Mouse (Mus musculus) liver, postnatal 0 days (tissue): ENCODE data around the gene Pigq. TPM values are rescaled to one million over a fixed set of nuclear protein-coding genes. Genes with fewer than 3 reads are reported as not detected.

ENCODE experiments used
- ATAC-seq: fragments of 200-750 bp; cut with Nextera tagmentation; 2 replicates; pipeline ENCODE4 v1.8.0; 2017; ENCODE audit warnings: mild to moderate bottlenecking, moderate library complexity
- DNase-seq: peaks from one replicate; pipeline ENCODE4 v3.0.0-alpha.2; 2016
- H3K27ac ChIP-seq: fragments of 300-500 bp; sonication (generic); 2 replicates; pipeline ENCODE4 v1.5.1; 2014; ENCODE audit warnings: antibody characterized with exemption, moderate library complexity, mild to moderate bottlenecking, low read depth
- H3K27me3 ChIP-seq: fragments of 300-500 bp; sonication (generic); 2 replicates; pipeline ENCODE4 v1.6.1; 2014; ENCODE audit warnings: low read length, control low read depth, mixed read lengths; ENCODE audit not compliant: insufficient read depth
- H3K36me3 ChIP-seq: fragments of 300-500 bp; sonication (generic); replicated peaks from 2 replicates; pipeline ENCODE4 v1.6.1; 2014; ENCODE audit warnings: mild to moderate bottlenecking, control low read depth, low read length, moderate library complexity, mixed read lengths; ENCODE audit not compliant: insufficient read depth
- H3K4me1 ChIP-seq: fragments of 300-500 bp; sonication (generic); 2 replicates; pipeline ENCODE4 v1.6.1; 2014; ENCODE audit warnings: antibody characterized with exemption, mild to moderate bottlenecking, control low read depth; ENCODE audit not compliant: insufficient read depth
- H3K4me2 ChIP-seq: fragments of 300-500 bp; sonication (generic); 2 replicates; pipeline ENCODE4 v1.6.1; 2014; ENCODE audit warnings: low read depth, mild to moderate bottlenecking, low read length, moderate library complexity, mixed read lengths
- H3K4me3 ChIP-seq: fragments of 300-500 bp; sonication (generic); 2 replicates; pipeline ENCODE4 v1.5.1; 2014; ENCODE audit warnings: low read depth, low read length
- H3K9ac ChIP-seq: fragments of 300-500 bp; sonication (generic); replicated peaks from 2 replicates; pipeline ENCODE4 v1.6.1; 2014; ENCODE audit warnings: mild to moderate bottlenecking, moderate library complexity
- H3K9me3 ChIP-seq: fragments of 300-500 bp; sonication (generic); 2 replicates; pipeline ENCODE4 v1.6.1; 2016; ENCODE audit warnings: mild to moderate bottlenecking, control low read depth, low read length, mixed read lengths
- CTCF ChIP-seq: sonication (generic); IDR thresholded peaks from 2 replicates; pipeline ENCODE4 v1.5.1; 2016; ENCODE audit warnings: antibody characterized with exemption, low read depth
- EP300 ChIP-seq: IDR thresholded peaks from 2 replicates; pipeline ENCODE4 v1.6.1; 2016; ENCODE audit warnings: antibody characterized with exemption, low read depth, mild to moderate bottlenecking
- WGBS: fragments of 180-500 bp; shearing (Covaris S2); extraction: QIAGEN DNeasy Blood & Tissue Kit; methylation state at CpG from one replicate; pipeline ENCODE4 v1.1.7; 2014; ENCODE audit not compliant: insufficient replicate concordance; 5-methylcytosine and 5-hydroxymethylcytosine counted together
- polyA plus RNA-seq: library from polyadenylated mRNA; unstranded; fragments of >200 nt; fragmentation: Nextera tagmentation; extraction: Ambion mirVana; gene quantifications from 2 replicates; pipeline ENCODE4 v1.2.1, GENCODE M21; 2015

Pigq gene
- polyA plus RNA-seq, 1 experiment from 2014 or later, result 58.7 TPM

GRCm38 (mm10) chr17:25984556-25985305, 40.0 kb upstream of the Pigq start:
- Histone ChIP-seq H3K9me3 (no peaks in the 10 kb centered on the region), H3K4me3 (peak overlapping the region; percentile 85), H3K4me1 (peaks cover 28% of the 10 kb centered on the region), H3K9ac (peak overlapping the region; percentile 93), H3K27me3 (no peaks in the 10 kb centered on the region), H3K4me2 (peak overlapping the region; percentile 86), H3K36me3 (no peaks in the 10 kb centered on the region), H3K27ac (peak overlapping the region; percentile 86)
- ATAC-seq (no peak; the same call in 1 of the 2 replicates), DNase-seq (no peak)
- TF ChIP-seq CTCF, result no peak
- no peak for TF ChIP-seq EP300
- WGBS, result 10% methylated on average over 17 of the region's 17 CpGs

GRCm38 (mm10) chr17:25984066-25984465, 39.3 kb upstream of the Pigq start:
- no peaks in the 10 kb centered on the region for H3K9me3 ChIP-seq
- no peak for DNase-seq
- no peak overlapping the region for H3K27ac ChIP-seq
- WGBS, result 93% methylated on average over 1 of the region's 1 CpGs
- peaks cover 28% of the 10 kb centered on the region for H3K4me1 ChIP-seq
- TF ChIP-seq CTCF (no peak), EP300 (no peak)
- no peaks in the 10 kb centered on the region for H3K27me3 ChIP-seq
- H3K4me2 ChIP-seq, result peak overlapping the region; percentile 86
- H3K4me3 ChIP-seq, result peak overlapping the region; percentile 85
- no peak overlapping the region for H3K9ac ChIP-seq
- ATAC-seq, result no peak
- no peaks in the 10 kb centered on the region for H3K36me3 ChIP-seq

- DNase-seq, result no peak
- H3K9me3 ChIP-seq, result no peaks in the 10 kb centered on the region
- H3K27me3 ChIP-seq, result no peaks in the 10 kb centered on the region
- ATAC-seq, result no peak
- no peaks in the 10 kb centered on the region for H3K36me3 ChIP-seq
- WGBS, result 86% methylated on average over 3 of the region's 3 CpGs
- H3K4me2 ChIP-seq, result no peak overlapping the region
- TF ChIP-seq CTCF, result no peak
- TF ChIP-seq EP300, result no peak
- no peak overlapping the region for H3K27ac ChIP-seq
- H3K4me1 ChIP-seq, result peaks cover 28% of the 10 kb centered on the region
- H3K4me3 ChIP-seq, result no peak overlapping the region
- H3K9ac ChIP-seq, result no peak overlapping the region
Observed at GRCm38 (mm10) chr17:25982913-25983312, 38.2 kb upstream of the Pigq start.

- no peaks in the 10 kb centered on the region for H3K27me3 ChIP-seq
- H3K9ac ChIP-seq, result no peak overlapping the region
- DNase-seq (no peak), ATAC-seq (no peak)
- H3K9me3 ChIP-seq, result no peaks in the 10 kb centered on the region
- 82% methylated on average over 5 of the region's 5 CpGs for WGBS
- no peaks in the 10 kb centered on the region for H3K36me3 ChIP-seq
- no peak overlapping the region for H3K4me3 ChIP-seq
- peaks cover 23% of the 10 kb centered on the region for H3K4me1 ChIP-seq
- no peak overlapping the region for H3K27ac ChIP-seq
- no peak overlapping the region for H3K4me2 ChIP-seq
- TF ChIP-seq CTCF (no peak), EP300 (no peak)
Observed at GRCm38 (mm10) chr17:25980854-25981253, 36.1 kb upstream of the Pigq start.

- H3K36me3 ChIP-seq, result no peaks in the 10 kb centered on the region
- ATAC-seq (peak; percentile 13; the same call in 1 of the 2 replicates), DNase-seq (no peak)
- H3K27ac ChIP-seq, result no peak overlapping the region
- H3K9ac ChIP-seq, result 0 out of 2 replicates have a peak overlapping the region, but pooled peaks have one; percentile 9
- H3K4me3 ChIP-seq, result no peak overlapping the region
- H3K27me3 ChIP-seq, result no peaks in the 10 kb centered on the region
- TF ChIP-seq EP300, result no peak
- TF ChIP-seq CTCF, result no peak
- no peaks in the 10 kb centered on the region for H3K9me3 ChIP-seq
- H3K4me1 ChIP-seq, result peaks cover 21% of the 10 kb centered on the region
- H3K4me2 ChIP-seq, result no peak overlapping the region
- 86% methylated on average over 5 of the region's 5 CpGs for WGBS
Observed at GRCm38 (mm10) chr17:25979829-25980738, 35.3 kb upstream of the Pigq start.
